Mouse (Mus musculus): ENCODE measurements at regions not wholly inside any gene's neighbourhood (a gene's known extent, or its start where the extent isn't known, plus 50 kb on each side); places are given as distances from the start of the nearest gene placed in this dataset.

DNA sequence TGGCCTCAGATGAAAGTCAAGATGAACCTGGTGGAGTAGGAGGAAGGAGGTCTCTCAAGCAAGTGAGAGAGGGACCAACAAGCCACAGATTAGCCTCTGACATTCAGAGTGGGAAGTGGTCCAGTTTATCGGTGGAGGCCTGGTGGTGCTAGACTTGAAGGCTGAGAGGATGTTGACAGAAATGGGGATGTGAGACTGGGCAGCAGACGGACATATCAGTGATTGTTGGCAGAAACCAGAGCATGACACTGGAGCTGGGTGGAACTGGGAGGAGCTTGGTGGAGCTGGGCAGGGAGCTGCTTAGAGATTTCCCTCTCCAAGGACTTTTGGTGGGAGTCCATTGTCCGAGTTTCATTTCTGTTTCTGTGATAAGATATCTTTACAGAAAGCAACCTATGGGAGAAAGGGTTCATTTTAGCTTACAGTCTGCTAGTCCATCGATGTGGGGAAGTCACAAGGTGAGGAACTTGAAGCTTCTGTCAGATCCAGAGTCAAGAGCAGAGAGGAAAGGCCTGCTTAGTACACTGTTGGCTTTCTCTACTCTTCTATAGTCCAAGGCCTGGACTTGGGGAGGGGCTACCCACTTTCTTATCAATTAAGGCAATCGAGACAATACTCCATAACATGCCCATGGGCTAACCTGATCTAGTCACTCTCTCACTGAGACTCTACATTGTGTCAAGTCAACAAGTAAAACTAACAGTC lies 233.2 kb upstream of the Id2 start:
- Histone ChIP-seq H3K4me3 (ENCODE audit: low read length) (no peak overlapping the region), H3K27ac (ENCODE audit: low read depth, low read length) (no peak overlapping the region), H3K4me2 (replicated peaks; ENCODE audit: low read depth, low read length) (no peak overlapping the region), H3K9ac (ENCODE audit: low read depth, low read length) (no peak overlapping the region), H3K4me1 (ENCODE audit: control insufficient read depth, insufficient read depth, low read length) (no peaks in the 10 kb centered on the region), H3K27me3 (ENCODE audit: control insufficient read depth, insufficient read depth, low read length) (no peaks in the 10 kb centered on the region), H3K36me3 (ENCODE audit: control insufficient read depth, insufficient read depth, low read length) (no peaks in the 10 kb centered on the region), H3K9me3 (ENCODE audit: control insufficient read depth, low read length) (no peaks in the 10 kb centered on the region)
- 85% methylated on average over 5 of the region's 5 CpGs for WGBS
- no peak for ATAC-seq (ENCODE audit: low FRiP score, low TSS enrichment)

- Histone ChIP-seq H3K36me3 (ENCODE audit: control insufficient read depth, insufficient read depth, low read length) (no peaks in the 10 kb centered on the region), H3K27ac (ENCODE audit: low read depth, low read length) (no peak overlapping the region), H3K4me2 (replicated peaks; ENCODE audit: low read depth, low read length) (no peak overlapping the region), H3K4me3 (ENCODE audit: low read length) (no peak overlapping the region), H3K4me1 (ENCODE audit: control insufficient read depth, insufficient read depth, low read length) (no peaks in the 10 kb centered on the region), H3K9me3 (ENCODE audit: control insufficient read depth, low read length) (no peaks in the 10 kb centered on the region), H3K9ac (ENCODE audit: low read depth, low read length) (no peak overlapping the region), H3K27me3 (ENCODE audit: control insufficient read depth, insufficient read depth, low read length) (no peaks in the 10 kb centered on the region)
- ATAC-seq (ENCODE audit: low FRiP score, low TSS enrichment), result no peak
- 82% methylated on average over 3 of the region's 3 CpGs for whole genome bisulfite sequencing
Observed at GRCm38 (mm10) chr12:25325901-25326300, 229.0 kb upstream of the Id2 start.

DNA sequence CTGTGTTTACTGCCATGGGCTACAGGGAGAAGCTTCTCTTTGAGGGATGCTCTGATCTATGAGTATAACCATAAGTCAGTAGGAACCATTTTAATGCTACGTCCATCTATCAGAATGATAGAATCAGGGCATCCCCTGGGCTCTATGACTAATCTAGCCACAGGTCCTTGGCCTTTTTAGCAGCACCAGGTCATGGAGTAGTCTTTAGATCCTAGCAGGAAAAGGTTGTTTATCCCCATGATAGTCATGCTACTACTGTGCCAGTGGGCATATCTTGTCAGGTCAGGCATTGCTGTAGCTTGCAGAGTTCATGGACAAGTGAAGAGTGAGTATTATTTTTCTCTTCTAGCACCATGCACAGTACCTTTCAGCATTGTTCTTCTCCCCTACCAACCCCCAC lies 226.2 kb upstream of the Id2 start:
- no peaks in the 10 kb centered on the region for H3K27me3 ChIP-seq (ENCODE audit: control insufficient read depth, insufficient read depth, low read length)
- H3K27ac ChIP-seq (ENCODE audit: low read depth, low read length), result no peak overlapping the region
- no peaks in the 10 kb centered on the region for H3K4me1 ChIP-seq (ENCODE audit: control insufficient read depth, insufficient read depth, low read length)
- WGBS, result 90% methylated on average over 1 of the region's 1 CpGs
- no peak overlapping the region for H3K4me3 ChIP-seq (ENCODE audit: low read length)
- no peak for ATAC-seq (ENCODE audit: low FRiP score, low TSS enrichment)
- no peaks in the 10 kb centered on the region for H3K36me3 ChIP-seq (ENCODE audit: control insufficient read depth, insufficient read depth, low read length)
- no peaks in the 10 kb centered on the region for H3K9me3 ChIP-seq (ENCODE audit: control insufficient read depth, low read length)
- no peak overlapping the region for H3K4me2 ChIP-seq (replicated peaks; ENCODE audit: low read depth, low read length)
- no peak overlapping the region for H3K9ac ChIP-seq (ENCODE audit: low read depth, low read length)

- Histone ChIP-seq H3K9me3 (ENCODE audit: control insufficient read depth, low read length) (no peaks in the 10 kb centered on the region), H3K27me3 (ENCODE audit: control insufficient read depth, insufficient read depth, low read length) (no peaks in the 10 kb centered on the region), H3K4me2 (replicated peaks; ENCODE audit: low read depth, low read length) (no peak overlapping the region), H3K4me1 (ENCODE audit: control insufficient read depth, insufficient read depth, low read length) (no peaks in the 10 kb centered on the region), H3K9ac (ENCODE audit: low read depth, low read length) (no peak overlapping the region), H3K4me3 (ENCODE audit: low read length) (no peak overlapping the region), H3K36me3 (ENCODE audit: control insufficient read depth, insufficient read depth, low read length) (no peaks in the 10 kb centered on the region), H3K27ac (ENCODE audit: low read depth, low read length) (no peak overlapping the region)
- no peak for ATAC-seq (ENCODE audit: low FRiP score, low TSS enrichment)
- WGBS, result 93% methylated on average over 3 of the region's 3 CpGs
Observed at GRCm38 (mm10) chr12:25320262-25320767, 223.4 kb upstream of the Id2 start.

- no peaks in the 10 kb centered on the region for H3K27me3 ChIP-seq (ENCODE audit: control insufficient read depth, insufficient read depth, low read length)
- H3K9me3 ChIP-seq (ENCODE audit: control insufficient read depth, low read length), result no peaks in the 10 kb centered on the region
- no peak overlapping the region for H3K4me3 ChIP-seq (ENCODE audit: low read length)
- WGBS, result 88% methylated on average over 2 of the region's 2 CpGs
- no peak overlapping the region for H3K4me2 ChIP-seq (replicated peaks; ENCODE audit: low read depth, low read length)
- no peaks in the 10 kb centered on the region for H3K4me1 ChIP-seq (ENCODE audit: control insufficient read depth, insufficient read depth, low read length)
- H3K27ac ChIP-seq (ENCODE audit: low read depth, low read length), result no peak overlapping the region
- H3K9ac ChIP-seq (ENCODE audit: low read depth, low read length), result no peak overlapping the region
- H3K36me3 ChIP-seq (ENCODE audit: control insufficient read depth, insufficient read depth, low read length), result no peaks in the 10 kb centered on the region
- ATAC-seq (ENCODE audit: low FRiP score, low TSS enrichment), result no peak
Observed at GRCm38 (mm10) chr12:25319846-25320245, 222.9 kb upstream of the Id2 start.

DNA sequence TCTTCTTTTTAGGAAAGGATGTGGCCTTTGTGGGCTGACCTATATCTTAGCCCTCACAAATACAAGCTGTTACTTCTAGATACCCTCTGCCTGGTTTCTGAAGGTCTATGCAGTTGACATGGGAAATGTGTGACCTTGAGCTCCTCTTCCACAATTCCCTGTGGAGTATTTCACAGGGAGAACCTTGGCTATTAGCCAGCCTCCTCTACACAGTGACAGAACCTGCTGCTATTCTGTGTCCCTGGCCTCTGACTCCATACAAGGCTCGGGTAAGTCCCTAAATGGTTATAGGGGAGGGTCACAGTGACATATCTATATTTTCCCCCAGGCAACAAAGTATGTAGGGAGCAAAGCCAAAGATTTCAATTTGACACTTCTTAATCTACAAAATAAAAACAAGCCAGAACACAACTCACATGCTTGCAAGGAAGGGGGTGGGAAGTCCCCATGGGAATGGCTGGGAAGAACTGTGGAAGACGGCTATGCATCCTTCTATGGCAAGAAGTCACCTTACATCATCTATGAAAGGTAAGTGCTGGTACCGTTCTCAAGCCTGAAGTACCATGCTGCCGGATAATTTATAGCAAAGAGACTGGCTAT lies 221.2 kb upstream of the Id2 start:
- H3K4me1 ChIP-seq (ENCODE audit: control insufficient read depth, insufficient read depth, low read length), result no peaks in the 10 kb centered on the region
- WGBS, result 69% methylated on average over 4 of the region's 4 CpGs
- H3K36me3 ChIP-seq (ENCODE audit: control insufficient read depth, insufficient read depth, low read length), result no peaks in the 10 kb centered on the region
- ATAC-seq (ENCODE audit: low FRiP score, low TSS enrichment), result no peak
- no peak overlapping the region for H3K27ac ChIP-seq (ENCODE audit: low read depth, low read length)
- no peak overlapping the region for H3K4me3 ChIP-seq (ENCODE audit: low read length)
- no peak overlapping the region for H3K9ac ChIP-seq (ENCODE audit: low read depth, low read length)
- no peaks in the 10 kb centered on the region for H3K27me3 ChIP-seq (ENCODE audit: control insufficient read depth, insufficient read depth, low read length)
- H3K9me3 ChIP-seq (ENCODE audit: control insufficient read depth, low read length), result no peaks in the 10 kb centered on the region
- no peak overlapping the region for H3K4me2 ChIP-seq (replicated peaks; ENCODE audit: low read depth, low read length)

- ATAC-seq (ENCODE audit: low FRiP score, low TSS enrichment), result no peak
- Histone ChIP-seq H3K27me3 (ENCODE audit: control insufficient read depth, insufficient read depth, low read length) (no peaks in the 10 kb centered on the region), H3K9ac (ENCODE audit: low read depth, low read length) (no peak overlapping the region), H3K4me1 (ENCODE audit: control insufficient read depth, insufficient read depth, low read length) (no peaks in the 10 kb centered on the region), H3K4me2 (replicated peaks; ENCODE audit: low read depth, low read length) (no peak overlapping the region), H3K9me3 (ENCODE audit: control insufficient read depth, low read length) (no peaks in the 10 kb centered on the region), H3K4me3 (ENCODE audit: low read length) (no peak overlapping the region), H3K27ac (ENCODE audit: low read depth, low read length) (no peak overlapping the region), H3K36me3 (ENCODE audit: control insufficient read depth, insufficient read depth, low read length) (no peaks in the 10 kb centered on the region)
- 75% methylated on average over 1 of the region's 1 CpGs for WGBS
Observed at GRCm38 (mm10) chr12:25315969-25316368, 219.0 kb upstream of the Id2 start.

DNA sequence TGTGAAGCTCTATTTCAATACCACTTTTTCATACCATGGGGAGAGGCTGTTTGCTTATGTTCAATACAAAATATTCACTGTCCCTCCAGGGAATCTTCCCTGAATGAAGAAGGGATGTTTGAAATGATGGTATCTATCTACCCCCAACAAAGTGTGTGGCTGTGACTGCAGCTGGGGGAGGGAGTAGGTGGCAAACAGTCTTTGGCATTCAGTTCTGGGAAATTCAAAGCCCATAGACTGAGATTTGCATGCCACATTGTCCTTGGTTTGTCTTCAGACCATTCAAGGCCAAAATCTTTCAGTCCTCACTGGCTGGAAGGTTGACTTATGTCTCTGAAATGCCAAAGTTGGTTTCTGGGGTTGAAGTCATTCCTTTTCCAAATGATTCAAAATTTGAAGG lies 216.3 kb upstream of the Id2 start:
- ATAC-seq (ENCODE audit: low FRiP score, low TSS enrichment), result no peak
- Histone ChIP-seq H3K4me3 (ENCODE audit: low read length) (no peak overlapping the region), H3K9me3 (ENCODE audit: control insufficient read depth, low read length) (no peaks in the 10 kb centered on the region), H3K9ac (ENCODE audit: low read depth, low read length) (no peak overlapping the region), H3K27me3 (ENCODE audit: control insufficient read depth, insufficient read depth, low read length) (no peaks in the 10 kb centered on the region), H3K4me1 (ENCODE audit: control insufficient read depth, insufficient read depth, low read length) (no peaks in the 10 kb centered on the region), H3K4me2 (replicated peaks; ENCODE audit: low read depth, low read length) (no peak overlapping the region), H3K27ac (ENCODE audit: low read depth, low read length) (no peak overlapping the region), H3K36me3 (ENCODE audit: control insufficient read depth, insufficient read depth, low read length) (no peaks in the 10 kb centered on the region)

- Histone ChIP-seq H3K27ac (ENCODE audit: low read depth, low read length) (no peak overlapping the region), H3K27me3 (ENCODE audit: control insufficient read depth, insufficient read depth, low read length) (no peaks in the 10 kb centered on the region), H3K9me3 (ENCODE audit: control insufficient read depth, low read length) (no peaks in the 10 kb centered on the region), H3K4me2 (replicated peaks; ENCODE audit: low read depth, low read length) (no peak overlapping the region), H3K4me3 (ENCODE audit: low read length) (no peak overlapping the region), H3K36me3 (ENCODE audit: control insufficient read depth, insufficient read depth, low read length) (no peaks in the 10 kb centered on the region), H3K4me1 (ENCODE audit: control insufficient read depth, insufficient read depth, low read length) (0 out of 2 replicates have a peak, but pooled peaks cover 5% of the 10 kb centered on the region), H3K9ac (ENCODE audit: low read depth, low read length) (no peak overlapping the region)
- ATAC-seq (ENCODE audit: low FRiP score, low TSS enrichment), result no peak
- 90% methylated on average over 2 of the region's 2 CpGs for WGBS
Observed at GRCm38 (mm10) chr12:25312390-25312789, 215.4 kb upstream of the Id2 start.
